Mouse (Mus musculus) lung, adult 18-20 months (tissue): ENCODE measurements at regions not wholly inside any gene's neighbourhood (a gene's known extent, or its start where the extent isn't known, plus 50 kb on each side); places are given as distances from the start of the nearest gene placed in this dataset.
A peak's percentile ranks its signal among the peaks of the same experiment; 100 is the strongest.
"Not testable (repeated sequence)": the region's sequence is repeated elsewhere in the genome, so short reads cannot be mapped to it uniquely, and the experiment has no call there.

ENCODE experiments used
- DNase-seq, 2 experiments: peaks; one replicate each; pipeline ENCODE4 v3.0.0; 2022; ENCODE audit warnings: mixed read lengths in 2 of 2

GRCm38 (mm10) chr3:84390769-84391168 is 84.1 kb upstream of the Trim2 start:
- DNase-seq: no peak

- DNase-seq: peak; percentile 23 to 54
These were observed 81.8 kb upstream of the Trim2 start for GRCm38 (mm10) chr3:84388486-84388885.

GRCm38 (mm10) chr3:84385656-84386055 is 79.0 kb upstream of the Trim2 start:
- no peak for DNase-seq

DNA sequence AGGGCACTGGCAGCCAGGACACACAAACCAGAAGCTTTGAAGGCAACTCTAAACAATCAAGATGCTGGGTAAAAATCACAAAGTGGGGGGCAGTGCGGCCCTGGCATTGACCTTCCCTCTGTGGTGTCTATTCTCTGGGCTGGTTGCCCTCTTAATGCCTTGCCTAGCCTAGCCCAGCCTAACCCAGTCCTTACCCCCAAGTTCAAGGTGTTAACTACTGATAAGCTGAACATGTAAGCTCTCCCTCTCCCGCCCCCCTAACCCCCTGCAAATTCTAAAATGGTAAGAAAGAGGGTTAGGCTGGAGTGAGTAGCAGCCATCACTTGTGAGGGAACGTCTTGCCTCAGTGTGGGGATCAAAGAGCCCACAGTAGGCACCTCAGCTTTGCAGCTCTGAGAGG is 76.9 kb upstream of the Trim2 start:
- DNase-seq: no peak

GRCm38 (mm10) chr3:84383038-84383437 is 76.4 kb upstream of the Trim2 start:
- DNase-seq: not testable (repeated sequence)

GRCm38 (mm10) chr3:84382006-84382405 is 75.3 kb upstream of the Trim2 start:
- DNase-seq: no peak

- peak; percentile 29 to 65 for DNase-seq
These were observed 72.4 kb upstream of the Trim2 start for GRCm38 (mm10) chr3:84378987-84379556.

GRCm38 (mm10) chr3:84376510-84376909 is 69.8 kb upstream of the Trim2 start:
- no peak for DNase-seq

- peak; percentile 55 to 70 for DNase-seq
These were observed 69.2 kb upstream of the Trim2 start for GRCm38 (mm10) chr3:84375832-84376231.

- DNase-seq: no peak
These were observed 65.2 kb upstream of the Trim2 start for GRCm38 (mm10) chr3:84371842-84372241.

GRCm38 (mm10) chr3:84367145-84367740 is 60.6 kb upstream of the Trim2 start:
- DNase-seq: no peak

- no peak for DNase-seq
These were observed 52.0 kb upstream of the Trim2 start for GRCm38 (mm10) chr3:84358672-84359071.

- DNase-seq: peak in 1 of 2 experiments; percentile 30
These were observed 50.0 kb upstream of the Trim2 start for GRCm38 (mm10) chr3:84356690-84357014.
